Mouse (Mus musculus) midbrain, embryonic 12.5 days (tissue): ENCODE results near the gene Trio. TPM values are rescaled to one million over a fixed set of nuclear protein-coding genes. Genes with fewer than 3 reads are reported as not detected.
"Not testable (repeated sequence)": the region's sequence is repeated elsewhere in the genome, so short reads cannot be mapped to it uniquely, and the experiment has no call there.

ENCODE experiments used
- ATAC-seq: fragments of 200-750 bp; cut with Nextera tagmentation; 2 replicates; pipeline ENCODE4 v1.8.0; 2017; ENCODE audit warnings: low read depth, moderate TSS enrichment, moderate library complexity; ENCODE audit not compliant: low FRiP score
- H3K27ac ChIP-seq: fragments of 300-500 bp; sonication (generic); replicated peaks from 2 replicates; pipeline ENCODE4 v1.5.1; 2016; ENCODE audit warnings: mild to moderate bottlenecking
- H3K27me3 ChIP-seq: fragments of 300-500 bp; sonication (generic); 2 replicates; pipeline ENCODE4 v1.6.1; 2016; ENCODE audit warnings: mild to moderate bottlenecking
- H3K36me3 ChIP-seq: fragments of 300-500 bp; sonication (generic); 2 replicates; pipeline ENCODE4 v1.6.1; 2016
- H3K4me1 ChIP-seq: fragments of 300-500 bp; sonication (generic); 2 replicates; pipeline ENCODE4 v1.6.1; 2016
- H3K4me2 ChIP-seq: fragments of 300-500 bp; sonication (generic); replicated peaks from 2 replicates; pipeline ENCODE4 v1.6.1; 2016; ENCODE audit warnings: mild to moderate bottlenecking, moderate library complexity
- H3K4me3 ChIP-seq: fragments of 300-500 bp; sonication (generic); 2 replicates; pipeline ENCODE4 v1.5.1; 2016; ENCODE audit warnings: mild to moderate bottlenecking
- H3K9ac ChIP-seq: fragments of 300-500 bp; sonication (generic); replicated peaks from 2 replicates; pipeline ENCODE4 v1.6.1; 2016; ENCODE audit warnings: mild to moderate bottlenecking, moderate library complexity
- H3K9me3 ChIP-seq: fragments of 300-500 bp; sonication (generic); 2 replicates; pipeline ENCODE4 v1.6.1; 2016; ENCODE audit warnings: mild to moderate bottlenecking
- WGBS: fragments of 180-500 bp; shearing (Covaris S2); methylation state at CpG from one replicate; pipeline ENCODE4 v1.1.7; 2016; 5-methylcytosine and 5-hydroxymethylcytosine counted together
- polyA plus RNA-seq: library from polyadenylated mRNA; unstranded; fragments of >200 nt; fragmentation: Nextera tagmentation; extraction: Ambion mirVana; gene quantifications from 2 replicates; pipeline ENCODE4 v1.2.1, GENCODE M21; 2016

Trio gene
- polyA plus RNA-seq, 1 experiment from 2014 or later: 38.3 TPM

DNA sequence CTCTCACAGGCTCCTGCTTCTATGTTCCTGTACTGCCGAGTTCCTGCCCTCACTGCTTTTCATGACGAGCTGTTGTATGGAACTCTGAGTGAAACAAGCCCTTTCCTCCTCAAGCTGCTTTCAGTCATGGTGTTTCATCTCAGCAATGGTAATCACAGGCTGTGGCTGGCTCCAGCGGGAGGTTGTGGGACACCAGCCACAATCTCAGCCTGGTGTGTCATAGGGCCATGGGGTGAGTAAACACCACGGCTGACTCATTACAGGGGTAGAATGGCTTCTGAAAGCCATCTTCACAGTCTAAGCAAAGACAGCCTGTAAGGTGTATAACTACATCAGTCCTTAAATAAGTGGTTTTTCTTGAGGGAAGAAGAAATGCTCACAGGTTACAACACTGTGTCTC is 175.7 kb downstream of the Trio start:
- H3K9ac ChIP-seq: no peak overlapping the region
- no peaks in the 10 kb centered on the region for H3K4me1 ChIP-seq
- ATAC-seq: no peak
- 88% methylated on average over 4 of the region's 4 CpGs for WGBS
- H3K4me2 ChIP-seq: no peak overlapping the region
- no peaks in the 10 kb centered on the region for H3K9me3 ChIP-seq
- H3K27ac ChIP-seq: no peak overlapping the region
- H3K4me3 ChIP-seq: no peak overlapping the region
- H3K36me3 ChIP-seq: peaks cover 90% of the 10 kb centered on the region
- H3K27me3 ChIP-seq: no peaks in the 10 kb centered on the region

DNA sequence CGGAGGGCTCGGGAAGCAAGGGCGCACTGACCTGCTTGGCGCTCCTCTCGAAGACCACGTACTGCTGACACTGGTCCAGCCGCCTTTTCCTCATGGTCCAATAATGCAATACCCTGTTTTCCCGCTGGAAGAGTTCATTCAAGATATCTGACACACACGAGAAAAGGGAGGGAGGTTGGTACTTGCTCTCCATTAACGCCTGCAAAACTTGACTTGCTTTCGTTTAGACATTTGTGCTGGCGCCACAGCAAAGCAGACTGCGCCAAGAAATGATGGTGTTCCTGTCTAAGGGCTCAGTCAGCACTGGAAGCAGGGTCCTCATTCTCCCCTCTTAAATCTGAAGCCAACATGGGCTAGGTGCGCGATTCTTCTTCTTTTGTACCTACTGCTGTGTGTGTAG is 184.0 kb downstream of the Trio start:
- H3K9ac ChIP-seq: no peak overlapping the region
- no peak overlapping the region for H3K4me2 ChIP-seq
- no peaks in the 10 kb centered on the region for H3K4me1 ChIP-seq
- H3K36me3 ChIP-seq: peaks cover 86% of the 10 kb centered on the region
- no peak for ATAC-seq
- no peaks in the 10 kb centered on the region for H3K27me3 ChIP-seq
- H3K4me3 ChIP-seq: no peak overlapping the region
- no peak overlapping the region for H3K27ac ChIP-seq
- 95% methylated on average over 15 of the region's 15 CpGs for WGBS
- no peaks in the 10 kb centered on the region for H3K9me3 ChIP-seq

GRCm38 (mm10) chr15:27840579-27840978 is 185.1 kb downstream of the Trio start:
- H3K9ac ChIP-seq: no peak overlapping the region
- H3K27me3 ChIP-seq: no peaks in the 10 kb centered on the region
- no peaks in the 10 kb centered on the region for H3K4me1 ChIP-seq
- no peak overlapping the region for H3K4me3 ChIP-seq
- no peaks in the 10 kb centered on the region for H3K9me3 ChIP-seq
- H3K27ac ChIP-seq: no peak overlapping the region
- H3K36me3 ChIP-seq: peaks cover 83% of the 10 kb centered on the region
- no peak for ATAC-seq
- H3K4me2 ChIP-seq: no peak overlapping the region
- WGBS: 89% methylated on average over 8 of the region's 8 CpGs

- Histone ChIP-seq H3K27me3 (no peaks in the 10 kb centered on the region), H3K36me3 (peaks cover 83% of the 10 kb centered on the region), H3K27ac (no peak overlapping the region), H3K9ac (no peak overlapping the region), H3K4me1 (no peaks in the 10 kb centered on the region), H3K9me3 (no peaks in the 10 kb centered on the region), H3K4me2 (no peak overlapping the region), H3K4me3 (no peak overlapping the region)
- WGBS: 79% methylated on average over 6 of the region's 6 CpGs
- ATAC-seq: no peak
Measured at GRCm38 (mm10) chr15:27840125-27840524, 185.5 kb downstream of the Trio start.

GRCm38 (mm10) chr15:27831646-27832045 is 194.0 kb downstream of the Trio start:
- Histone ChIP-seq H3K27me3 (no peaks in the 10 kb centered on the region), H3K4me3 (no peak overlapping the region), H3K4me2 (no peak overlapping the region), H3K27ac (no peak overlapping the region), H3K4me1 (no peaks in the 10 kb centered on the region), H3K36me3 (peaks cover 82% of the 10 kb centered on the region), H3K9ac (no peak overlapping the region), H3K9me3 (no peaks in the 10 kb centered on the region)
- WGBS: 88% methylated on average over 6 of the region's 6 CpGs
- no peak for ATAC-seq

DNA sequence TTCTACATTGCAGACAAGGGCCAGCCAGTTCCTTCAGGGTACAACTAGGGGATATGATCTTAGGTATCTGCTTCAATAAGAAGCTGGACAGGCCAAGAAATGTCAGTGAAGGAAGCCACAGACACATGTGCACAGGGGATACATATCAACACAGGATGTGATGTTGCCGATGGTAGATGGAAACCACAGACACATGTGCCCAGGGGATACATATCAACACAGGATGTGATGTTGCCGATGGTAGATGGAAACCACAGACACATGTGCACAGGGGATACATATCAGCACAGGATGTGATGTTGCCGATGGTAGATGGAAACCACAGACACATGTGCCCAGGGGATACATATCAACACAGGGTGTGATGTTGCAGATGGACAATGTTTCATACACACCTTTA is 197.8 kb downstream of the Trio start:
- not testable (repeated sequence) for H3K27me3 ChIP-seq, H3K27ac ChIP-seq, H3K9ac ChIP-seq, H3K4me1 ChIP-seq, H3K4me2 ChIP-seq, H3K9me3 ChIP-seq, H3K4me3 ChIP-seq, ATAC-seq
- WGBS: 98% methylated on average over 3 of the region's 3 CpGs
- H3K36me3 ChIP-seq: peaks cover 96% of the 10 kb centered on the region

DNA sequence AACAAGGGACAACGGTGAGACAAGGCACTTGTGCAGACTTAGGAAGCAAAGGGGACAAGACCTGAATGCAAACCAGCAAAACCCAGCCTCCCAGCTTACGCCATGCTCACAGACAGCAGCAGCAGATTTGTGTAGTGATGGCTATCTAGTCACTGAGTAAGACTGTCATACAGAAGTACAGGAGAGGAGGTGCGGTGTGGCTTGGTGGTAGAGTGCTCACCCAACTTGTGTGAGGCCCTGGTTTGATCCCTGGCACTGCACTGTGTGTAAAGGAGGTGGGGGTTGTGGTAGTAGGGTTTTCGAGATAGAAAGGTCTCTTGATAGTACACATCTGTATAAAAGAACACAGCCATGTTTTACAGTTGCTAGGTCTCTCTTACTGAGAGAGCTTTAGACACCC is 198.8 kb downstream of the Trio start:
- no peak overlapping the region for H3K27ac ChIP-seq
- H3K9ac ChIP-seq: no peak overlapping the region
- no peak for ATAC-seq
- 92% methylated on average over 4 of the region's 4 CpGs for WGBS
- H3K9me3 ChIP-seq: no peaks in the 10 kb centered on the region
- H3K27me3 ChIP-seq: no peaks in the 10 kb centered on the region
- H3K36me3 ChIP-seq: peaks cover 89% of the 10 kb centered on the region
- H3K4me1 ChIP-seq: no peaks in the 10 kb centered on the region
- H3K4me3 ChIP-seq: no peak overlapping the region
- H3K4me2 ChIP-seq: no peak overlapping the region

GRCm38 (mm10) chr15:27826048-27826637 is 199.5 kb downstream of the Trio start:
- no peak overlapping the region for H3K4me2 ChIP-seq
- no peak for ATAC-seq
- H3K27me3 ChIP-seq: no peaks in the 10 kb centered on the region
- no peaks in the 10 kb centered on the region for H3K4me1 ChIP-seq
- H3K36me3 ChIP-seq: peaks cover 89% of the 10 kb centered on the region
- WGBS: 83% methylated on average over 4 of the region's 4 CpGs
- H3K9me3 ChIP-seq: no peaks in the 10 kb centered on the region
- no peak overlapping the region for H3K9ac ChIP-seq
- no peak overlapping the region for H3K27ac ChIP-seq
- no peak overlapping the region for H3K4me3 ChIP-seq

DNA sequence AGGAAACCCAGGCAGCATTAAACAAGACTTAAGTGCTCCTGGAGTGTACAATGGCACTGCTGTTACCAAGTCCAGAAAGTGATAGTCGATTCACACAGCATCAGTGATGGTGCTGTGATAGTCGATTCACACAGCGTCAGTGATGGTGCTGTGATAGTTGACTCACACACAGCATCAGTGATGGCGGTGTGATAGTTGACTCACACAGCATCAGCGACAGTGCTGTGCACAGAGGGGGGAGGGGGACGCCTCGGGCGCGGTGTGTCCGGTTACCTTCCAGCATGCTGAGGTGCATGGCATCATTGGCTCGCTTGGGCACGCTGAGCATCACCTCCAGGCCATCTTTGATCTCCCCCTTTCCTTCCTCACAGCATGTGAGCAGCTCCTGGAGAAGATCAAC is 200.3 kb downstream of the Trio start:
- 96% methylated on average over 12 of the region's 12 CpGs for WGBS
- Histone ChIP-seq H3K36me3 (peaks cover 89% of the 10 kb centered on the region), H3K27ac (no peak overlapping the region), H3K9ac (no peak overlapping the region), H3K4me3 (no peak overlapping the region), H3K4me1 (no peaks in the 10 kb centered on the region), H3K27me3 (no peaks in the 10 kb centered on the region), H3K9me3 (no peaks in the 10 kb centered on the region), H3K4me2 (no peak overlapping the region)
- no peak for ATAC-seq

- Histone ChIP-seq H3K9me3 (no peaks in the 10 kb centered on the region), H3K27ac (no peak overlapping the region), H3K36me3 (peaks cover 90% of the 10 kb centered on the region), H3K4me3 (no peak overlapping the region), H3K9ac (no peak overlapping the region), H3K4me1 (no peaks in the 10 kb centered on the region), H3K4me2 (no peak overlapping the region), H3K27me3 (peaks cover 4% of the 10 kb centered on the region; the same call in 1 of the 2 replicates)
- no peak for ATAC-seq
- 86% methylated on average over 4 of the region's 4 CpGs for WGBS
Measured at GRCm38 (mm10) chr15:27823581-27823980, 202.1 kb downstream of the Trio start.

- H3K27ac ChIP-seq: no peak overlapping the region
- no peak overlapping the region for H3K4me2 ChIP-seq
- H3K9me3 ChIP-seq: no peaks in the 10 kb centered on the region
- H3K4me3 ChIP-seq: no peak overlapping the region
- no peak for ATAC-seq
- no peaks in the 10 kb centered on the region for H3K4me1 ChIP-seq
- WGBS: 94% methylated on average over 4 of the region's 4 CpGs
- H3K36me3 ChIP-seq: peaks cover 91% of the 10 kb centered on the region
- peaks cover 4% of the 10 kb centered on the region; the same call in 1 of the 2 replicates for H3K27me3 ChIP-seq
- H3K9ac ChIP-seq: no peak overlapping the region
Measured at GRCm38 (mm10) chr15:27822461-27822860, 203.2 kb downstream of the Trio start.

GRCm38 (mm10) chr15:27821651-27822364 is 203.8 kb downstream of the Trio start:
- Histone ChIP-seq H3K9me3 (no peaks in the 10 kb centered on the region), H3K4me1 (no peaks in the 10 kb centered on the region), H3K4me2 (no peak overlapping the region), H3K9ac (no peak overlapping the region), H3K36me3 (peaks cover 91% of the 10 kb centered on the region), H3K27ac (no peak overlapping the region), H3K4me3 (no peak overlapping the region), H3K27me3 (peaks cover 8% of the 10 kb centered on the region; the same call in 1 of the 2 replicates)
- WGBS: 89% methylated on average over 11 of the region's 11 CpGs
- ATAC-seq: no peak
